Mouse (Mus musculus) layer of hippocampus, adult 9-10 months (tissue): Measurements from ENCODE around the gene Gm20481.
"Not testable (repeated sequence)": the region's sequence is repeated elsewhere in the genome, so short reads cannot be mapped to it uniquely, and the experiment has no call there.

Source experiments
- DNase-seq: peaks from one replicate; pipeline ENCODE4 v3.0.0; 2022; ENCODE audit warnings: low spot score

The Gm20481 gene

GRCm38 (mm10) chr17:34975581-34976492 is 6.1 kb downstream of the Gm20481 start:
- no peak for DNase-seq

DNA sequence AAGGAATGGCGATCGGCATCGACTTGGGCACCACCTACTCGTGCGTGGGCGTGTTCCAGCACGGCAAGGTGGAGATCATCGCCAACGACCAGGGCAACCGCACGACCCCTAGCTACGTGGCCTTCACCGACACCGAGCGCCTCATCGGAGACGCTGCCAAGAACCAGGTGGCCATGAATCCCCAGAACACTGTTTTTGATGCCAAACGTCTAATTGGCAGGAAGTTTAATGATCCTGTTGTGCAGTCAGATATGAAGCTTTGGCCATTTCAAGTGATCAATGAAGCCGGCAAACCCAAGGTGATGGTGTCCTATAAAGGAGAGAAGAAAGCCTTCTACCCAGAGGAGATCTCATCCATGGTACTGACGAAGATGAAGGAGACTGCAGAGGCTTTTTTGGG is 7.3 kb downstream of the Gm20481 start:
- DNase-seq: no peak

GRCm38 (mm10) chr17:34978239-34978638 is 8.5 kb downstream of the Gm20481 start:
- DNase-seq: no peak

DNA sequence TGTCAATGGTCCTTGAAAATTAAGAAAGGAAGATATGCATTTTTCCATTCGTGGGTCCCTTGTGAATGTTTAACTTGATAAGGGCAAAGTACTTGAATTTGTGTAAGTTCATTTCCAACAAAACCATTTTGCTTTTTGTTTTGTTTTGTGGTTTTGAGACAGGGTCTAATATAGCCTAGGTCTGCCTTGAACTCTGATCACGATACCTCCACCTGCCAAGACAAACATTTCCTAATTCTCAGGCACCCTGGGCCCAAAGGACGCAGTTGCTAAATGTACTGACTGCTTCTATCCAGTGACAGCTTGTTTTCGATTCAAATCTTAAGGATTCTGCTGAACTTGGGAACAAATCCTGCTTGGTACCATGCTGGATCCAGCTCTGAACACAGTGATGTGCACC is 9.9 kb downstream of the Gm20481 start:
- DNase-seq: no peak

DNA sequence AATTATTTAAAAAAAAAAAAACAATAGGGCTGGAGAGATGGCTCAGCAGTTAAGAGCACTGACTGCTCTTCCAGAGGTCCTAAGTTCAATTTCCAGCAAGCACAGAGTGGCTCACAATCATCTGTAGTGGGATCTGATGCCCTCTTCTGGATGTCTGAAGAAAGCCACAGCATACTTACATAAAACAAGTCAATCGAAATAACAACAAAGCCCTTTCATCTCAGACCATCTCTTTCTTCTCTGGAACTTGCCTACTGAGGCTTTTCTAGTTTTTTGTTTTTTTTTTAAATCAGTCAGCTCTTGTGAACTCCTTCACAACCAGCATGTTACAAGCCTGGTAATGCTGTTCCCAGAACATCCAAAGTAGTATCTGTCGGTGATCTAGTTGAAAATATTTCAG is 10.9 kb downstream of the Gm20481 start:
- DNase-seq: no peak

DNA sequence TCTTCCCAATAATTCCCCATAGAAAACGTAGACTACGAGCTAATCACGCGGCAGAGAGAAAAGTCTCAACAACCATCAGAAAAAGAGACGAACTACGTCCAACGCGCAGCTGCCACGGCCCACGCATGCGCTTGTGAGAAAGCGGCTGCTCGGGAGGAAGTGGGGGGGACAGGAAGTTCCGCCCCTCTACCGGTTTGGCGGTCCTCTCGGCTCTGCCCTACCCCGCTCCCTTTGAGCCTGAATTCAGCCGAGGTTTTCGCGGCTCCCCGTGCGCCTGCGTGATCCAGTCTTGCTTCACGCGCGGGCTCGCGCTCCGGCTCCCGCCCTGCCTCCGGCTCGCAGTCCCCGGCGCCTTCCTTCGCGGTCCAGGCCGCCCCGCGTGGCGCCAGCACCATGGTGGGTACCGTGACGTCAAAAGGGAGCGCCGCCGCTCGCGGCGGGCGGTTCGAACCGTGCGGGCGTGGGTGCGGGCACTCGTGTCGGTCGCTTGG is 12.0 kb downstream of the Gm20481 start, which contains the start of gene Lsm2:
Lsm2 (plus strand) TSS at position 173 of the 491 bp plus-strand sequence.
- DNase-seq: peak; percentile 80

DNA sequence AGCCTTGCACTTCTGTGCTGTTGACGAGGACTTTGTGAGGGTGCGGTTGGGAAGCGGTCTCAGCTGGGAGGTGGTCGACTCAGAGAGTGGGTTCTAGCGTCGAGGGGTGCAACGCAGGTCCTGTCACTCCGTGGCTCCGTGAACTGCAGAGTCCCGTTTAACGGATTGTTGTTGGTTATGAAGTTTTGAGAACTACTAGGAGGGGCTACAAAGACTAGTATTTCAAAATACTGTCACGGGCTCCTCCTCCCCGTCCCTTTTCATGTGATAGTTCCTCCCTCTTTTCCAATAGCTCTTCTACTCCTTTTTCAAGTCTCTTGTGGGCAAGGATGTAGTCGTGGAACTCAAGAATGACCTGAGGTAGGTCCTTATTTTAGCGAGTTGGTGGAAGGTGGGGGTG is 12.6 kb downstream of the Gm20481 start:
- DNase-seq: no peak

DNA sequence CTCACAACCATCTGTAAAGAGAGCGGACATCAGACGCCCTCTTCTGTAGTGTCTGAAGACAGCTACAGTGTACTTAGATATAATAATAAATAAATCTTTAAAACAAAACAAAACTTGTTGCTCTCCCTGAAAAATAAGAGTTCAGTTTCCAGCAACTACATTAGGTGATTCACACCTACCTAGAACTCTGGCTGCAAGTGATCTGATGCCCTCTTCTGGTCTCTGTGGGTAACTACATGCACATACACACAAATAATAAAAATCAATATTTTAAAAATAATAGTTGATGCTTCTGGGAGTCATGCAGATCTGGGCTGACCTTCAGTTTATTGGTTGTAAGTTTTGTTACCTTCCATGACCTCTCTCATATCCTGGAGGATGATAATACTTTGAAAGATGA is 14.5 kb downstream of the Gm20481 start:
- DNase-seq: no peak

GRCm38 (mm10) chr17:34994751-34995150 is 25.0 kb downstream of the Gm20481 start:
- DNase-seq: no peak

- not testable (repeated sequence) for DNase-seq
Measured at GRCm38 (mm10) chr17:34995192-34995591, 25.5 kb downstream of the Gm20481 start.

- not testable (repeated sequence) for DNase-seq
Measured at GRCm38 (mm10) chr17:34995927-34996326, 26.2 kb downstream of the Gm20481 start.

- no peak for DNase-seq
Measured at GRCm38 (mm10) chr17:34996411-34997141, 26.9 kb downstream of the Gm20481 start.

- no peak for DNase-seq
Measured at GRCm38 (mm10) chr17:34997142-34997483, 27.4 kb downstream of the Gm20481 start.

DNA sequence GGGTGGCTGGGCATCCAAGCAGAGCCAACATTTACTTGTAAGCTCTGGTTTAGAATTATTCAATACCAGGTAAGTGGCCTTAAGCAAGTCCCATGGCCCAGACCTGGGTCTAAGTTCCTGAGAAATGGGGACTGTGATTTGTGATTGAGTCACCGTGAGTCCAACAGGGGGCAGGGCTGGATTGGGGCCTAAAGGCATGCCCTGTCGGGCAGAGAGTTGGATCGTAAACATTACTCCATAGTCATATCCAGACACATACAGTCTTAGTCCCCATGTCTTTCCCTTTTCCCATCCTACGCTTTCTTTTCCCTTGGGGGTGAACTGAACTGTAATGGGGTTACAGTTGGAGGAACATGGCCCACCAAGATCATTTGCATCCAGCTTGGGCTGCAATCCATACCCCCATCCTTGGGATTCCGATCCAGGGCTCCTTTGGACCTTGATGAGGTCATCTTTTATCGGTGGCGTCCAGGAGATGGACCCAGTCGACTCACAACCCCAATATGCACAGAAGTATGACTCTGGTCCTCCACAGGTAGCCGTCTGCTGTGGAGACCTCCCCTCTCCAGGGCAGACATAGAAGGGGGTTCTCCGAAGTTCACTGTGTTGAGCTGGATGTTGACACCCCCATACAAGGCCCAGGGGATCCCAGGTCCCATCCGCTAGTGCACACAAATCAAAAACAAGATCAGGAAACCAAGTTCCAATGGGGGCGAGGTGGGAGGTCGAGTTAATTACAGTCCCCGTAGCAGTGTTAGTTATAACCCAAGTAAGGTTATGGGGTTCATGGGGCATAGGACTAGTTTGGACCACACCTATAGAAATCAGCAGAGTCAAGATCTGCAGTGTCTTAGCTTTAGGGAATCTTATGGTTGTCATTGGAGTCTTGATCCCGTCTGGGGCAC is 29.1 kb downstream of the Gm20481 start:
- no peak for DNase-seq

DNA sequence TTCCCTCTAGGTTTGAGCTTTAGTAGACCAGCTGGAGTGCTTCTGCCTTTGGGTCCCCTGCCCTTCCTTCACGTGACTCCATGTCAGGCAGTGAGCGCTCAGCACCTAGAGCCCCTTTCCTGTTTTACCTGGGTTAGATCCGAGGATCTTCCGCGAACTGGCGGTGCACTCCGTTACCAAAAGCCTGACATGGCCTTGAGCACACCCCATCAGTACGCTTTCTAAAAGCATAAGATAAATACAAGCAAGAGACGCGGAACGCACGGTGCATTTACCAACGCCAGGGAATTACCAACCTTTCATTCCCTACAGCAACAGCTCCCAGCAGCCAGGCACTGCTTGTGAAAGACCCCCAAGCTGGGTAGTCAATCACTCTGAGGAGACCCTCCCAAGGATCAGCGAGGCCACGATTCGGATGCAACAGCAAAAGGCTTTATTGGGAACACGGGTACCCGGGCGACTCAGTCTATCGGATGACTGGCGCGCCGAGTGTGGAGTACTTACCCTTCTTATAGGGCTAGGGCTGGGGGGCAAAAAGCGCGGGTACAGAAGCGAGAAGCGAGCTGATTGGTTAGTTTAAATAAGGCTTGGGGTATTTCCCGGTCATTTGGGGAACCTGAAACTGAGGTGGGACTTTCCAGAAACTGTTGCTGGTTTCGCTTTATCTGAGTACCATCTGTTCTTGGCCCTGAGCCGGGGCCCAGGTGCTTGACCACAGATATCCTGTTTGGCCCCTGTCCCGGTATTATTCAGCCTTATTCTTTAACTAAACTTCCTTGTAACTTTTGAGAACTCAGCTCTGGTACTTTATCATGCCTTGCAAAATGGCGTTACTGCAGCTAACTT is 30.4 kb downstream of the Gm20481 start:
- not testable (repeated sequence) for DNase-seq

- peak; percentile 49 for DNase-seq
Measured at GRCm38 (mm10) chr17:35000717-35001451, 31.2 kb downstream of the Gm20481 start, which contains the start of gene Vars. Gene Vars, plus strand, starts transcription at chr17:35000987.

GRCm38 (mm10) chr17:35001452-35002152 is 31.9 kb downstream of the Gm20481 start:
- no peak for DNase-seq

DNA sequence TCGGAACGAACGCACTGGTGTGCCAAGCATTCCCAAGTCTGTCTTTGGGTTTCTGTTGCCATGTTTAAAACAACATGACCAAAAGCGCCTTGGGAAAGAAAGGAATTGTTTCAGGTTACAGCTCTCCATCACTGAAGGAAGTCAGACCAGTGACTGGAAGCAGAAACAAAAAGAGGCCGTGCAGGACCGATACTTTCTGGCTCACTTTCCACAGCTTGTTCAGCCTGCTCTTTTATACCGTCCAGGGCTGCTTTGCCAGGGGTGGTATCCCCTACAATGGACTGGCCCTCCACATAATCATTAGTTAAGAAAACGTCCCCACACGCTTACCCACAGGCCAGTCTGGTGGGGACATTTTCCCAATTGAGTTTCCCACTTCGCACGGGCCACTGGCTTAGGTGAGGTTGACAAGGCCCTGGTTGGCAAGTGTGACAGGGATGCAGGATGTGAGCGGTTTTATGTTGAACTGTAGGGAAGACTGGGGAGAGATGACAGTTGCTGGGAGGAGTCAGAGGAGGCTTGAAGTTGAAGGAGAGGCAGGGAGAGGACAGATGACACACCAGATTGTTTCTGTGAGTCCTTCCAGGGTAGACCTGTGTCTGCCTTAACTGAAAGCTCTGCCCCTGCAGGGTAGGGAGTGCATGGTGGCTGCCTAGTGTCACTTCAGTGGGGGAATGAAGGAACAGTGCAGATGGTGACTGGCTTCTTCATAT is 32.6 kb downstream of the Gm20481 start:
- no peak for DNase-seq
